Mouse (Mus musculus) CH12.LX (cell line): ENCODE measurements at regions not wholly inside any gene's neighbourhood (a gene's known extent, or its start where the extent isn't known, plus 50 kb on each side); places are given as distances from the start of the nearest gene placed in this dataset.
A peak's percentile ranks its signal among the peaks of the same experiment; 100 is the strongest.

Experiments used
- CTCF ChIP-seq, 2 experiments: IDR thresholded peaks in 1 of 2; conservative IDR thresholded peaks in 1 of 2; 2 replicates each; pipeline ENCODE4 v1.5.1; 2011 to 2012; ENCODE audit warnings: low read depth in 2 of 2, low read length in 2 of 2, improper control_type of control experiment in 1 of 2, inconsistent platforms in 1 of 2, mild to moderate bottlenecking in 1 of 2, moderate library complexity in 1 of 2
- E2F4 ChIP-seq: IDR thresholded peaks from 2 replicates; pipeline ENCODE4 v1.6.1; 2011; ENCODE audit warnings: low read depth, low read length, improper control_type of control experiment; ENCODE audit not compliant: insufficient replicate concordance
- HCFC1 ChIP-seq: IDR thresholded peaks from 2 replicates; pipeline ENCODE4 v1.6.1; 2012; ENCODE audit warnings: low read depth, mild to moderate bottlenecking, inconsistent platforms, low read length, improper control_type of control experiment
- KAT2A ChIP-seq: IDR thresholded peaks from 2 replicates; pipeline ENCODE4 v1.6.1; 2012; ENCODE audit warnings: low read length, improper control_type of control experiment, inconsistent platforms; ENCODE audit not compliant: insufficient replicate concordance
- MAFK ChIP-seq: IDR thresholded peaks from 2 replicates; pipeline ENCODE4 v1.6.1; 2011; ENCODE audit warnings: low read length, improper control_type of control experiment; ENCODE audit not compliant: insufficient replicate concordance
- POLR2A ChIP-seq: IDR thresholded peaks from 2 replicates; pipeline ENCODE4 v1.6.1; 2011; ENCODE audit warnings: low read depth, mild to moderate bottlenecking, improper control_type of control experiment, low read length
- RAD21 ChIP-seq: IDR thresholded peaks from 2 replicates; pipeline ENCODE4 v1.6.1; 2011; ENCODE audit warnings: low read depth, mild to moderate bottlenecking, low read length, improper control_type of control experiment, moderate library complexity
- USF2 ChIP-seq: conservative IDR thresholded peaks from 2 replicates; pipeline ENCODE4 v1.6.1; 2011; ENCODE audit warnings: low read depth, low read length, improper control_type of control experiment
- ZC3H11A ChIP-seq: IDR thresholded peaks from 2 replicates; pipeline ENCODE4 v1.6.1; 2012; ENCODE audit warnings: low read depth, mild to moderate bottlenecking, inconsistent platforms, low read length, improper control_type of control experiment
- ZNF384 ChIP-seq: IDR thresholded peaks from 2 replicates; pipeline ENCODE4 v1.6.1; 2012; ENCODE audit warnings: low read depth, low read length, improper control_type of control experiment, inconsistent platforms

DNA sequence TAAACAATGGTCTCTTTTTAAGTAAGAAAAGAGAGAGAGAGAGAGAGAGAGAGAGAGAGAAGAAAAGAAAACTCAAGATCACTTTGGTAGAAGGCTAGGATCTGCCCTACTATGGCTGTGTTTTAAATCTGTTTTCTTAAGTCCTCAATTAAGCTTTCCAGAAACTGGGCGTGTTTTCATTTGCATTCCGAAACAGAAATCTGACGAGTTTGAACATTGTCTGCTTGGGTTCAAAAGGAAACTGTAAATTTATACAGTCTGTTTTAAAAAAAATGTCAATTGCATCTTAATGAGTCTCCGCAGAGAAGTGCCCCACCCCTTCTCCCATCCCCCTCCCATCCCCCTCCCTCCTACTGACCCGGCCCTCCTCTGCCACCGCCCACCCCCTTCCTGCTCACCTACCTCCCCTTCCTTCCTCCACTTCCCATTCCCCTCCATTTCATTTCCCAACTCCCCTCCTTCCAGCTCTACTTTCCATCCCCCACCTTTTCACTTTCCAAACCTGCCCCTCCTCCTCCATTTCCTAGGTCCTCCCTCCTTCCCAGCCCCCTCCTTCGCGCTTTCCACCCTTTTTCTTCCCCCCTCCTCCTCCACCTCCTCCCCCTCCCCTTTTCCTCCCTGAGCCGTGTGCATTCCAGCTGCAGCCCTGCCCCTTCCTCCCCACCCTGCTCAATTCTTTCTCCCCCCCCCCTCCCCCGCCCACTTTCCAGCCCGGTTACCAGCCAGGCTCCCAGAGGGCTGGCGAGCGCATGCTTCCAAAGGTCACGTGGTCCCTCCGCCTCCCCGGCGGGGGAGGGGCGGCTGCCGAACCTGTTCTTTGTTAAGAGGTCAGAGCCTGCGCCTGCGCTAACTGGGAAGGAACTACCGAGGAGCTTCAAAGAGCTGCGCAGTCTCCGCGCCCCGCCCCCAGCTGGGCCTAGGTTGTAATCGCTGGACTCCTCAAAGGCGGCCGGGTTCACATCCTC is 77.7 kb upstream of the Tbl1x start:
- TF ChIP-seq USF2 (peak; percentile 83), ZNF384 (peak; percentile 68), CTCF (conservative IDR thresholded peaks at IDR 0.05 in 1 of 2, IDR thresholded peaks at IDR 0.05 in 1 of 2; ENCODE audit: low read depth in 2 of 2, low read length in 2 of 2) (no peak), POLR2A (0 out of 2 replicates have a peak, but pooled peaks have one; percentile 20), E2F4 (no peak), MAFK (no peak), KAT2A (no peak), HCFC1 (peak; percentile 35; the same call in 1 of the 2 replicates), RAD21 (no peak; the same call in 1 of the 2 replicates), ZC3H11A (no peak)
